Mouse (Mus musculus) adrenal gland, adult 18-20 months (tissue): ENCODE results near the gene Olfr67. TPM values are rescaled to one million over a fixed set of nuclear protein-coding genes. Genes with fewer than 3 reads are reported as not detected.
"Not testable (repeated sequence)": the region's sequence is repeated elsewhere in the genome, so short reads cannot be mapped to it uniquely, and the experiment has no call there.

Source experiments
- DNase-seq, 2 experiments: peaks; one replicate each; pipeline ENCODE4 v3.0.0; 2021 to 2022; ENCODE audit warnings: low spot score in 2 of 2
- long read RNA-seq, 2 experiments: library from polyadenylated mRNA; stranded (forward); transcript quantifications; one replicate each; pipeline ENCODE4 v2.0.0; 2021
- total RNA-seq, 2 experiments: library from RNA; stranded (reverse); gene quantifications; 1 replicate in 1 of 2; 2 replicates in 1 of 2; pipeline ENCODE4 v1.2.3; 2021

Olfr67 gene
- total RNA-seq = not detected
- long read RNA-seq, experiment 1 = 0 reads
- long read RNA-seq, experiment 2 = 0 reads

DNA sequence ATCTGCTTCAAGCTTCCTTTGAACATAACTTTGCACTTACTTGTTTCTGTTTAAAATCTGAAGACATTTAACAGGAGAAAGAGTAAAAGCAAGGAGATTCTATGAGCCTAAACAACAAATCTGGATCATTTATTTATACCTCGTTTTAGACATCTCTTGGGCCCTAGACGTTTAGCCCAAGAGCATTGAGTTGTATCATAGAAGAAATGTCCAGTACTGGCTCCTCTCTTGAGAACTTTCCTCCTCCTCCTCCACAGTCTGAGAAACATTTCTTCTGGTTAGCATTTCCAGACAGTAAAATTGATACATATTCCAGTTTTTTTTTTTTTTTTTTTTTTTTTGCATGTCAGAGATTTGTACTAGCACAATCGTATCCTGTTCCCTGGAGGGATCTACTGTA is at the start of gene Olfr67:
Gene Olfr67 (minus strand): TSS at position 101 of the 400 bp plus-strand sequence.
- DNase-seq = no peak

- DNase-seq = no peak
Measured at GRCm38 (mm10) chr7:103840268-103840667, 48.6 kb upstream of the Olfr67 start, which contains the start of gene Hbb-bh2. Gene Hbb-bh2, minus strand, starts transcription at chr7:103840520.

GRCm38 (mm10) chr7:103827808-103828207 is 36.2 kb upstream of the Olfr67 start, which contains the start of gene Hbb-bs:
Gene Hbb-bs, minus strand, starts transcription at chr7:103828096.
- no peak for DNase-seq

GRCm38 (mm10) chr7:103827139-103827538 is 35.5 kb upstream of the Olfr67 start:
- DNase-seq = not testable (repeated sequence)

DNA sequence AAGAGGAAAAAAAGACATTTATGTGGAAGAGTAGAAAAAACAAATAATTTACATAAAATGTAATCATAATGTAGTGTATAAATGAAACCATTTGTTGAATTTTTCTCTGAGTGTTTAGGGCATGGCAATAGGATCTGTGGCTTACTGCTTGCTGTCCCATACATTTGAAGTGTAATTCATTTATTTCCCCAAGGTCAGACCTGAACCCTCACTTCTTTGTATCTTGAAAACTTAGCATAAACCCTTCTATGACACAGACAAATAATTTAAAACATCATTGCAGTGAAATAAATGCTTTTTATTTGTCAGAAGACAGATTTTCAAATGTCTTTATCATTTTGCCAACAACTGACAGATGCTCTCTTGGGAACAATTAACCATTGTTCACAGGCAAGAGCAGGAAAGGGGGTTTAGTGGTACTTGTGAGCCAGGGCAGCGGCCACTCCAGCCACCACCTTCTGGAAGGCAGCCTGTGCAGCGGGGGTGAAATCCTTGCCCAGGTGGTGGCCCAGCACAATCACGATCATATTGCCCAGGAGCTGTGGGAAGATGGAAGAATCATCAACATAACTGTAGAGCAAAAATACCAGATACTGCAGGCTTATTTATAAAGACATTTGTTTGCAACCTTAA is 34.8 kb upstream of the Olfr67 start:
- no peak for DNase-seq

- no peak for DNase-seq
Measured at GRCm38 (mm10) chr7:103825536-103826254, 34.1 kb upstream of the Olfr67 start.

GRCm38 (mm10) chr7:103824597-103824996 is 33.0 kb upstream of the Olfr67 start:
- no peak for DNase-seq

DNA sequence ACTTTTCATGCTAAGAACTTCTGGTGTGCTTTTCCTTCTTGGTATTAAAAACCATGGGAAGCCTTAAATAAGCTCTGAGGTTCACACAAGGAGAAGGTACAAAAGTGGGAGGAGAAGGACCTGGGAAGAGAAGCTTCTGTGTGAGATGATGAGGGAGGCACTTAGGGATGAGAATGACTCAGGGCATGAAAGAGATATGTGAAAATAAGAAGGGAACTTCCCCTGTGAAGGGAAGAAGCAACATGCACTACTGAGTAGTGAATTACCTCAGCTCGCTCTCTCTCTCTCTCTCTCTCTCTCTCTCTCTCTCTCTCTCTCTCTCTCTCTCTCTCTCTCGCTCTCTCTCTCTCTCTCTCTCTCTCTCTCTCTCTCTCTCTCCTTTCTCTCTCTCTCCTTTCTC is 23.5 kb upstream of the Olfr67 start:
- DNase-seq = not testable (repeated sequence)

- no peak for DNase-seq
Measured at GRCm38 (mm10) chr7:103813766-103814165, 22.1 kb upstream of the Olfr67 start, which contains the start of gene Hbb-bt. Gene Hbb-bt, minus strand, starts transcription at chr7:103813996.

GRCm38 (mm10) chr7:103813152-103813551 is 21.5 kb upstream of the Olfr67 start:
- not testable (repeated sequence) for DNase-seq

DNA sequence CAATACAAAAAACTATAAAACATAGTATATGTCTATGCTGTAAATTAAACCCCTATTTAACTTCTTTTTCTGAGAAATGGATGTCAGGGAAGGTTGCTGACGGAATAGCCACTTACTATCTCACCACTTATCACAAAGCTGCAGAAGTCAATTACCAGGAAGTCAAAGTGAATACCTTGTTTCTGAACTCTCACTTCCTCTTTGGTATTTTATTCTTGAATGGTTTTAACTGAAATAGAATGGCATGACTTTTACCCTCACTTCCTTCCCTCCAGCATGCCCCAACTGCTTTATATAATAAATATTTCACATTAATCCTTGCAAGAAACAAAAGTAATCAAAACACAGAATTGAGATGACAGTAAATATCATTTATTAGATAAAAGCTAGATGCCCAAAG is 20.6 kb upstream of the Olfr67 start:
- no peak for DNase-seq

- no peak for DNase-seq
Measured at GRCm38 (mm10) chr7:103811223-103811845, 19.7 kb upstream of the Olfr67 start.

GRCm38 (mm10) chr7:103810746-103811145 is 19.1 kb upstream of the Olfr67 start:
- DNase-seq = no peak

DNA sequence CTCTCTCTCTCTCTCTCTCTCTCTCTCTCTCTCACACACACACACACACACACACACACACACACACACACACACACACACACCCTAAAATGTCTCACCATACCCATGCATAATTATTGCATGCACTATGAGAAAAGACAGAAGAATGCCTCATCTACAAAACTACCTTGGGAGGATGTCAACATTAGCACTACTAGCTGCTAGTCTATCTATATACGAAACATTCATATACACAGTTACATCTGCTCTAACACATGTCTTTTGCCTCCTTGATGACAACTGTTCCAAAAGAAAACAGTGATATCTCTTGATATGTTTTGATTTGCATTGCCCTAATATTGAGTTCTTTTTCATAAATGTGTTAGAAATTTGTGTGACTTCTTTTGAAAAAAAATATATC is 18.7 kb upstream of the Olfr67 start:
- DNase-seq = no peak

- no peak for DNase-seq
Measured at GRCm38 (mm10) chr7:103809801-103810155, 18.2 kb upstream of the Olfr67 start.

DNA sequence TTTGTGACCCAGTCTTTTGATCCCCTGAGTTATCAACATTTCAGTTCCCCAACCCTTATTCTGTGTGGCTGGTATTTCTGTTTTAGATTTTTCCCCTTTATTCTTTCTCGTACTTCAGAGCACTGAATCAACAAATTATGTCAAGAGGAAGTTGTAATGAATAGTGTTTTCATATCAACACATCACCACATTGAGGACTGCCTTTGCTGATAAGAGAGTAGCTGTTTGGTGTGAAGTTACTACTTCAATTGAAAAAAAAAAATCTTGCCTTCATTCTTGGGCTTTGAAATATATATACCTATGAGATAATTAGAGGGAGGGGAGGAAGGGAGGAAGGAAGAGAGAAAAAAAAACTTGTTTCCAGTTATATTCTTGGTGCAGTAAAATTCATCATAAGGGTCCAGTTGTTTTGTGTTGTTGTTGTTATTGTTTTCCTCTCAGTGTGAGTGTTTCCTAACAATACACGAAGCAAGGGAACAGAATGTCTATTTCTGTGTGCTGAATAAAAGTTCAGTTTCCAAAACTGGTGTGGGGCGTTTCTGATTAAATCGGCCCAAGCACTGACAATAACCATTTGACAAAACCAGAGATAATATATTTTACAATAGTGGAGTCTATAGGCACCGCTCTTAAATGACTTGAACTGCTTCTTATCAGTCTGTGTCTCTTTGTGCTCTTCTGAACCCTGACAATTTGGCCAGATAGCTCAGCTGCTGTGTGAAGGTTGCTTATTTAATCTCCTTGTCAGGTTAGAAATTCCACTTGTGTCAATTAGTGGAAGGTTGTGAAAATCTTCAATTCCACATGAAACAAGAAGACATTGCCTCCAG is 17.6 kb upstream of the Olfr67 start:
- DNase-seq = no peak

- not testable (repeated sequence) for DNase-seq
Measured at GRCm38 (mm10) chr7:103808120-103808519, 16.5 kb upstream of the Olfr67 start.

DNA sequence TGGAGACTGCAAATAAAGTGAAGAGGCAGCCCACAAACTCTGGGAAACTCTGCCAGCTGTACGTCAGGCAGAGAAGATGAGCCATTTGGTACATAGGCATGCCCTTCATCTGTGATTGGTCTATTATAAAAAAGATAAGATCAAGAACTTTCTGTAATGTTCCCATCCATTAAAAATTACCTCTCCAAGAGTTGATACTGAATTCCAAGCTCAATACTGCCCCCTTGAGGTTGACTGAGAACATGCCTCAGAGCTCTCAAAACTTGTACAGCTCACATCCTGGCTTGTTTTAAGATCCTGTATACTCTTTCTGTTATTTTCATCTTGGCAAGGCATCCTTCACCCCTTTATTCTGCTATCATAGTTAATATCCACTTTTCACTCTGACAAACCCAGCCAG is 15.2 kb upstream of the Olfr67 start:
- peak in 1 of 2 experiments; percentile 7 for DNase-seq

DNA sequence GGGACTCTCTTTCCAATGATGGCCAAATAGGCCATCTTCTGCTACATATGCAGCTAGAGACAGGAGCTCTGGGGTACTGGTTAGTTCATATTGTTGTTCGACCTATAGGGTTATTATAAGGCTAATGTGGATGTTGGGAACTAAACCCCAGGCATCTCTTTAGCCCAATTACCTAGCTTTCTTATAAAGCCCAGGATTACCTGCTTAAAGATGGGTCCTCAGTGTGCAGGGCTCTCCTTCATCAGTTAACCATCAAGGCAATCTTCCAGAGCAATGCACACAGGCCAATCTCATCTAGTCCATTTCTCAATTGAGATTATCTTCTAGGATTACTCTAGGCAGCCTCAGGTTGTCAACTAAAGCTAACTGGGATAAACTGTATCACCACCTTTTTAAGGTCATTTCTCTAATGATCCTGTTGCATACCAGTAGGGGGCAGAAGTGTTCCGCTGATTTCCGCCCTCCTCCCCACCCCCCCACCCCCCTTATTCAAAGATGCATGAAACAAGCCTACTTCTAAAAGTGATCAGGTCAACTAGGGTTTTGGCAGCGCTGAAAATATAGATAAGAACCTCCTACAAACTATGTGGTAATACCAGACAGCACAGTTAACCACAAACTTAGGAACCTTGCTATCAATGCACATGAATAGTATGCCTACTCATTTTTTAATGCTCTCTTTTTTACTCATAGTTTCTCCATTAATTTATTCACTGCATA is 1.2 kb upstream of the Olfr67 start:
- DNase-seq = no peak

DNA sequence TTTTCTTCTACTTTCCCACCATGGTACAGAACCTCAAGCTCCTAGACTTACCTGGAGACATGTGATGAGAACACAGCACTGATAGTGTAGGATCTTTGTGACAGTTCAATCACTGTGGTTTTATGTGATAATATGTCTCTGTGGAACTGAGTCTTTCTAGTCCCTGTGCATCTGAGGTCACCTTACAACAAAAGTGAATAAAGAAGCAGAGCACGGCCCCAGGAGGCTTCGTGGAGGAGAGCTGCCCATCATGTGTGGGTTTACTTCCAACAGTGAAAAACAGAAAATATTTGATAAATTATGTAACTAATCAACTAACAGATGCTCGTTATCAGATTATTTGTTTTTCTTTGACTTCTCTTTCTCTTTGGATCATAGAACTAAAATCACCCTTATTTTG is 12.0 kb downstream of the Olfr67 start, which contains the start of gene Olfr68:
Gene Olfr68 (minus strand): TSS at position 101 of the 400 bp plus-strand sequence.
- no peak for DNase-seq
